In the genomic region with DNA sequence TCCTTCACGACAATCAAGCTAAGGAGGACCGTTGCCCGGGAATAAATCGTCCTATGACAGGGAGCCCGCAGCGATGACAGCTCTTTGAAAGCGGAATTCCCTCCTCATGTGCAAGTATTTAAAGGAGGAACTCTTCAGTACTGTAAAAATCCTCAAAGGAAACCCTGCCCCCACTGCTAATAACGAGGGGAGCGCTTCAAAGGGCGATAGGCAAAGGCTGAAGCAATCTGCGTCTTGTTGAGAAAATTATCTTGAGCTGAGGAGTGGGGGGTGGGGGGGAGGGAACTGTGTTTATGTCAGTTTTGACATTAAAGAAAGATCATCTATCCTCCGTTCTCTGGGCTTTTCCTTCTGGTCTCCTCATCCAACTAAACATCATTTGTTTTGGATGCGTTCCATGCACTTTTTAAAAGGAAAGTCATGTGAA, we compare ENCODE assay signal across 9 mouse cellular contexts.
DNase-seq lines count a peak whose midpoint lies in the region; ATAC-seq and TF ChIP-seq lines count a peak whose summit lies in the region.
"Had no signal": no experiment of that assay in that cellular context is flagged by ENCODE, and none has a peak within 500 bp of the region (broad histone marks: within the 10 kb centered on the region; RNA-seq: fewer than 3 reads in every experiment).

No protein-coding gene starts in this region.

- no peak overlapping the region for H3K4me3 ChIP-seq in heart, embryonic 15.5 days
- no peak overlapping the region for H3K4me3 ChIP-seq in forebrain, postnatal 0 days (ENCODE audit: low read depth, low read length)
- H3K4me3 ChIP-seq: erythroblast, embryonic 14.5 days had no signal

- peaks cover 25% of the 10 kb centered on the region for H3K36me3 ChIP-seq in heart, embryonic 15.5 days
- no peaks in the 10 kb centered on the region for H3K36me3 ChIP-seq in forebrain, postnatal 0 days (ENCODE audit: insufficient read depth)

- no peak for DNase-seq in heart, adult 9 months (ENCODE audit: low spot score in 2 of 2)
- DNase-seq in embryo, embryonic 11 days = peak; percentile 69
- no peak for DNase-seq in forebrain, postnatal 0 days
- peak; percentile 10 for DNase-seq in lung, postnatal 36 days
- no peak for DNase-seq in left cerebral cortex, adult 11 months (ENCODE audit: low spot score)
- no peak for DNase-seq in gastrocnemius, postnatal 14 days
- DNase-seq in urinary bladder, adult 2 months (ENCODE audit: low spot score) = no peak

- no peak overlapping the region for H3K9ac ChIP-seq in heart, embryonic 15.5 days
- H3K9ac ChIP-seq in forebrain, postnatal 0 days = no peak overlapping the region

- H3K27me3 ChIP-seq in heart, embryonic 15.5 days = no peaks in the 10 kb centered on the region
- H3K27me3 ChIP-seq in forebrain, postnatal 0 days (ENCODE audit: insufficient read depth, low read length) = no peaks in the 10 kb centered on the region

- 18% methylated on average over 13 of the region's 13 CpGs for WGBS in heart, embryonic 15.5 days
- WGBS in forebrain, postnatal 0 days = 24% methylated on average over 13 of the region's 13 CpGs

- H3K27ac ChIP-seq in heart, embryonic 15.5 days = no peak overlapping the region
- H3K27ac ChIP-seq in forebrain, postnatal 0 days (ENCODE audit: low read depth, low read length) = no peak overlapping the region

- H3K4me2 ChIP-seq in heart, embryonic 15.5 days = peak overlapping the region; percentile 36; the same call in 1 of the 2 replicates
- H3K4me2 ChIP-seq in forebrain, postnatal 0 days (ENCODE audit: low read depth) = peak overlapping the region; percentile 6; the same call in 1 of the 2 replicates

- no peak for ATAC-seq in heart, embryonic 15.5 days (replicated peaks; ENCODE audit: insufficient number of reproducible peaks, insufficient read depth, low FRiP score, low read depth)
- no peak for ATAC-seq in forebrain, postnatal 0 days

- intact Hi-C loops in gastrocnemius, postnatal 14 days (cut with DNase I; ENCODE audit: low total_unique reads) = no loop called here

- no peak for TF ChIP-seq CTCF in forebrain, postnatal 0 days (IDR thresholded peaks at IDR 0.05; ENCODE audit: low read depth)

- peaks cover 31% of the 10 kb centered on the region for H3K4me1 ChIP-seq in heart, embryonic 15.5 days (replicated peaks)
- no peaks in the 10 kb centered on the region for H3K4me1 ChIP-seq in forebrain, postnatal 0 days (ENCODE audit: insufficient read depth)

- no peaks in the 10 kb centered on the region for H3K9me3 ChIP-seq in heart, embryonic 15.5 days (replicated peaks)
- no peaks in the 10 kb centered on the region for H3K9me3 ChIP-seq in forebrain, postnatal 0 days (ENCODE audit: low read length)

Comparison
In these comparisons a context has a peak if more than half of its experiments do, and no peak if none do; other contexts are left out.
1. DNase-seq: peak in embryo, embryonic 11 days (single experiment) and lung, postnatal 36 days (single experiment); none in heart, adult 9 months (0 of 2), forebrain, postnatal 0 days (single experiment), left cerebral cortex, adult 11 months (single experiment), gastrocnemius, postnatal 14 days (single experiment) and urinary bladder, adult 2 months (single experiment).